Comparison of ENCODE assay signal across 9 mouse cellular contexts in genomic region chr2:60901511-60901951, GRCm38 (mm10).
DNase-seq lines count a peak whose midpoint lies in the region; ATAC-seq and TF ChIP-seq lines count a peak whose summit lies in the region.
"Had no signal": no experiment of that assay in that cellular context is flagged by ENCODE, and none has a peak within 500 bp of the region (broad histone marks: within the 10 kb centered on the region; RNA-seq: fewer than 3 reads in every experiment).

No protein-coding gene starts in this region.

- H3K9me3 ChIP-seq in heart, postnatal 0 days (replicated peaks; ENCODE audit: control insufficient read depth, low read length), result no peaks in the 10 kb centered on the region
- H3K9me3 ChIP-seq: limb, embryonic 12.5 days had no signal

- peaks cover 3% of the 10 kb centered on the region for H3K4me1 ChIP-seq in bone marrow, adult 2 months (ENCODE audit: control insufficient read depth, insufficient read depth, low read length)
- peaks cover 32% of the 10 kb centered on the region for H3K4me1 ChIP-seq in heart, postnatal 0 days (ENCODE audit: control insufficient read depth, insufficient read depth)
- H3K4me1 ChIP-seq in liver, adult 2 months (ENCODE audit: control insufficient read depth, insufficient read depth, low read length), result peaks cover 3% of the 10 kb centered on the region; the same call in 1 of the 2 replicates
- no peaks in the 10 kb centered on the region for H3K4me1 ChIP-seq in small intestine, adult 2 months (ENCODE audit: control insufficient read depth, insufficient read depth, insufficient read length, low read length)

- H3K4me3 ChIP-seq in bone marrow, adult 2 months (replicated peaks; ENCODE audit: control insufficient read depth, low read depth, low read length), result no peak overlapping the region
- H3K4me3 ChIP-seq in heart, postnatal 0 days (ENCODE audit: low read depth, low read length), result peak overlapping the region; percentile 11; the same call in 1 of the 2 replicates
- H3K4me3 ChIP-seq in liver, adult 2 months (ENCODE audit: insufficient read depth, low read depth, low read length), result no peak overlapping the region
- H3K4me3 ChIP-seq in small intestine, adult 2 months (ENCODE audit: low read depth, low read length), result peak overlapping the region; percentile 25
- H3K4me3 ChIP-seq: limb, embryonic 12.5 days had no signal

- TF ChIP-seq CTCF in bone marrow, adult 2 months (IDR thresholded peaks at IDR 0.05; ENCODE audit: control insufficient read depth, insufficient read depth, low read length), result no peak
- no peak for TF ChIP-seq CTCF in heart, postnatal 0 days (IDR thresholded peaks at IDR 0.05; ENCODE audit: low read depth)
- TF ChIP-seq CTCF in liver, adult 2 months (IDR thresholded peaks at IDR 0.05; ENCODE audit: low read depth, low read length), result no peak
- no peak for TF ChIP-seq CTCF in small intestine, adult 2 months (IDR thresholded peaks at IDR 0.05; ENCODE audit: extremely low read depth, insufficient read length, insufficient replicate concordance, low read depth, low read length)

- no peak for TF ChIP-seq POLR2A in bone marrow, adult 2 months (IDR thresholded peaks at IDR 0.05; ENCODE audit: borderline replicate concordance, control insufficient read depth, low read depth, low read length)
- TF ChIP-seq POLR2A in liver, adult 2 months (IDR thresholded peaks at IDR 0.05; ENCODE audit: extremely low read depth, insufficient read depth, low read length), result no peak
- no peak for TF ChIP-seq POLR2A in small intestine, adult 2 months (IDR thresholded peaks at IDR 0.05; ENCODE audit: low read depth, low read length)

- H3K9ac ChIP-seq in heart, postnatal 0 days (replicated peaks; ENCODE audit: low read depth, low read length), result no peak overlapping the region
- H3K9ac ChIP-seq in liver, adult 2 months (ENCODE audit: low read depth, low read length), result no peak overlapping the region
- H3K9ac ChIP-seq: limb, embryonic 12.5 days had no signal

- H3K79me2 ChIP-seq in liver, adult 2 months (ENCODE audit: control insufficient read depth, insufficient read depth, low read length), result peaks cover 8% of the 10 kb centered on the region; the same call in 1 of the 2 replicates

- H3K27ac ChIP-seq in bone marrow, adult 2 months (ENCODE audit: control insufficient read depth, insufficient read depth, low read depth, low read length, poor library complexity), result peak overlapping the region; percentile 58
- H3K27ac ChIP-seq in heart, postnatal 0 days (ENCODE audit: low read depth), result peak overlapping the region; percentile 82
- no peak overlapping the region; the same call in 1 of the 2 replicates for H3K27ac ChIP-seq in liver, adult 2 months (replicated peaks; ENCODE audit: insufficient read depth, low read depth, low read length)
- H3K27ac ChIP-seq in small intestine, adult 2 months (ENCODE audit: insufficient read depth, low read depth, low read length), result peak overlapping the region; percentile 72
- H3K27ac ChIP-seq: limb, embryonic 12.5 days had no signal

- 31% methylated on average over 15 of the region's 15 CpGs for WGBS in bone marrow, adult 2 months
- WGBS in heart, postnatal 0 days, result 32% methylated on average over 15 of the region's 15 CpGs
- 64% methylated on average over 15 of the region's 15 CpGs for WGBS in liver, adult 2 months
- WGBS in small intestine, adult 2 months, result 65% methylated on average over 15 of the region's 15 CpGs

- H3K36me3 ChIP-seq in heart, postnatal 0 days (replicated peaks; ENCODE audit: control insufficient read depth, insufficient read depth, low read length), result no peaks in the 10 kb centered on the region
- no peaks in the 10 kb centered on the region for H3K36me3 ChIP-seq in liver, adult 2 months (ENCODE audit: control insufficient read depth, insufficient read depth, low read length)
- H3K36me3 ChIP-seq in small intestine, adult 2 months (ENCODE audit: control insufficient read depth, insufficient read depth, low read length), result no peaks in the 10 kb centered on the region
- H3K36me3 ChIP-seq: limb, embryonic 12.5 days had no signal

- peak overlapping the region; percentile 43 for H3K4me2 ChIP-seq in heart, postnatal 0 days (ENCODE audit: low read depth, low read length)
- H3K4me2 ChIP-seq: limb, embryonic 12.5 days had no signal

- no peaks in the 10 kb centered on the region for H3K27me3 ChIP-seq in heart, postnatal 0 days (ENCODE audit: control insufficient read depth, insufficient read depth, low read length)
- no peaks in the 10 kb centered on the region for H3K27me3 ChIP-seq in liver, adult 2 months (ENCODE audit: control insufficient read depth, insufficient read depth, low read length)
- 0 out of 2 replicates have a peak, but pooled peaks cover 2% of the 10 kb centered on the region for H3K27me3 ChIP-seq in small intestine, adult 2 months (ENCODE audit: control insufficient read depth, insufficient read depth, low read length)
- H3K27me3 ChIP-seq: limb, embryonic 12.5 days had no signal

- TF ChIP-seq EP300 in heart, postnatal 0 days (IDR thresholded peaks at IDR 0.05; ENCODE audit: low read depth), result no peak

- peak; percentile 92 for DNase-seq in NIH3T3 (ENCODE audit: low read depth)
- peak; percentile 86 for DNase-seq in heart, postnatal 0 days (ENCODE audit: low spot score)
- DNase-seq in liver, adult 2 months (ENCODE audit: extremely low read depth, low read depth, low spot score), result peak; percentile 40
- no peak for DNase-seq in c-Kit-positive CD71-positive TER-119-positive erythroid progenitor cells, embryonic 14.5 days (ENCODE audit: low spot score)
- DNase-seq in frontal cortex, postnatal 14 days (ENCODE audit: low spot score in 2 of 2), result no peak
- no peak for DNase-seq in layer of hippocampus, adult 18-20 months (ENCODE audit: low spot score in 2 of 2)

- ATAC-seq in heart, postnatal 0 days (ENCODE audit: insufficient read depth, low read depth), result peak; percentile 81

Comparison
In these comparisons a context has a peak if more than half of its experiments do, and no peak if none do; other contexts are left out.
1. DNase-seq: peak in NIH3T3 (single experiment), heart, postnatal 0 days (single experiment) and liver, adult 2 months (single experiment); none in c-Kit-positive CD71-positive TER-119-positive erythroid progenitor cells, embryonic 14.5 days (single experiment), frontal cortex, postnatal 14 days (0 of 2) and layer of hippocampus, adult 18-20 months (0 of 2).
2. H3K4me3 ChIP-seq: peak in heart, postnatal 0 days (single experiment) and small intestine, adult 2 months (single experiment); none in bone marrow, adult 2 months (single experiment) and liver, adult 2 months (single experiment).